Mouse (Mus musculus) limb, embryonic 14.5 days (tissue): ENCODE measurements around the gene Dtnb. TPM values are rescaled to one million over a fixed set of nuclear protein-coding genes. Genes with fewer than 3 reads are reported as not detected.
"Not testable (repeated sequence)": the region's sequence is repeated elsewhere in the genome, so short reads cannot be mapped to it uniquely, and the experiment has no call there.

Source experiments
- ATAC-seq: fragments of 200-750 bp; cut with Nextera tagmentation; 2 replicates; pipeline ENCODE4 v1.8.0; 2017; ENCODE audit warnings: low read depth, moderate number of reproducible peaks, moderate TSS enrichment; ENCODE audit not compliant: low FRiP score
- DNase-seq: peaks from one replicate; pipeline ENCODE4 v3.0.0-alpha.2; 2015; ENCODE audit warnings: low spot score
- H3K27ac ChIP-seq: fragments of 300-500 bp; sonication (generic); replicated peaks from 2 replicates; pipeline ENCODE4 v1.5.1; 2014; ENCODE audit warnings: low read depth, mild to moderate bottlenecking, low read length, moderate library complexity, mixed read lengths
- H3K27me3 ChIP-seq: fragments of 300-500 bp; sonication (generic); 2 replicates; pipeline ENCODE4 v1.6.1; 2014; ENCODE audit warnings: low read length, mixed read lengths; ENCODE audit not compliant: control insufficient read depth, insufficient read depth
- H3K36me3 ChIP-seq: fragments of 300-500 bp; sonication (generic); 2 replicates; pipeline ENCODE4 v1.6.1; 2014; ENCODE audit warnings: mild to moderate bottlenecking, low read length, moderate library complexity, mixed read lengths; ENCODE audit not compliant: control insufficient read depth, insufficient read depth
- H3K4me1 ChIP-seq: fragments of 300-500 bp; sonication (generic); 2 replicates; pipeline ENCODE4 v1.6.1; 2014; ENCODE audit warnings: antibody characterized with exemption, low read length, mixed read lengths; ENCODE audit not compliant: control insufficient read depth, insufficient read depth
- H3K4me2 ChIP-seq: fragments of 300-500 bp; sonication (generic); replicated peaks from 2 replicates; pipeline ENCODE4 v1.6.1; 2014; ENCODE audit warnings: low read depth, mild to moderate bottlenecking, low read length, moderate library complexity; ENCODE audit not compliant: severe bottlenecking
- H3K4me3 ChIP-seq: fragments of 300-500 bp; sonication (generic); replicated peaks from 2 replicates; pipeline ENCODE4 v1.5.1; 2014; ENCODE audit warnings: low read length
- H3K9ac ChIP-seq: fragments of 300-500 bp; sonication (generic); 2 replicates; pipeline ENCODE4 v1.6.1; 2014; ENCODE audit warnings: mild to moderate bottlenecking, low read depth, low read length, moderate library complexity; ENCODE audit not compliant: severe bottlenecking
- H3K9me3 ChIP-seq: fragments of 300-500 bp; sonication (generic); 2 replicates; pipeline ENCODE4 v1.6.1; 2016; ENCODE audit warnings: low read length; ENCODE audit not compliant: control insufficient read depth
- POLR2A ChIP-seq: fragments of 200-500 bp; IDR thresholded peaks from 2 replicates; pipeline ENCODE4 v1.8.0; 2012; ENCODE audit warnings: inconsistent platforms, mild to moderate bottlenecking, moderate library complexity, borderline replicate concordance; ENCODE audit not compliant: insufficient read depth, insufficient read length; ENCODE audit errors: extremely low read depth
- WGBS: fragments of 180-500 bp; shearing (Covaris S2); extraction: QIAGEN DNeasy Blood & Tissue Kit; methylation state at CpG from one replicate; pipeline ENCODE4 v1.1.7; 2014; 5-methylcytosine and 5-hydroxymethylcytosine counted together
- polyA plus RNA-seq, 2 experiments: library from polyadenylated mRNA; depleted of rRNA in 1 of 2; stranded (reverse) in 1 of 2; unstranded in 1 of 2; fragments of >200 nt; fragmentation: Nextera tagmentation in 1 of 2; extraction: Ambion mirVana in 1 of 2; gene quantifications; 2 replicates each; pipeline versions ENCODE4 v1.2.1 to v1.2.3; 2012 to 2014

Dtnb gene
- polyA plus RNA-seq (2012; rRNA removed) (46.5 and 55.7 TPM in 2 replicates), polyA plus RNA-seq (2014; fragmentation: Nextera tagmentation; extraction: Ambion mirVana) (32.3 and 45.6 TPM in 2 replicates)

DNA sequence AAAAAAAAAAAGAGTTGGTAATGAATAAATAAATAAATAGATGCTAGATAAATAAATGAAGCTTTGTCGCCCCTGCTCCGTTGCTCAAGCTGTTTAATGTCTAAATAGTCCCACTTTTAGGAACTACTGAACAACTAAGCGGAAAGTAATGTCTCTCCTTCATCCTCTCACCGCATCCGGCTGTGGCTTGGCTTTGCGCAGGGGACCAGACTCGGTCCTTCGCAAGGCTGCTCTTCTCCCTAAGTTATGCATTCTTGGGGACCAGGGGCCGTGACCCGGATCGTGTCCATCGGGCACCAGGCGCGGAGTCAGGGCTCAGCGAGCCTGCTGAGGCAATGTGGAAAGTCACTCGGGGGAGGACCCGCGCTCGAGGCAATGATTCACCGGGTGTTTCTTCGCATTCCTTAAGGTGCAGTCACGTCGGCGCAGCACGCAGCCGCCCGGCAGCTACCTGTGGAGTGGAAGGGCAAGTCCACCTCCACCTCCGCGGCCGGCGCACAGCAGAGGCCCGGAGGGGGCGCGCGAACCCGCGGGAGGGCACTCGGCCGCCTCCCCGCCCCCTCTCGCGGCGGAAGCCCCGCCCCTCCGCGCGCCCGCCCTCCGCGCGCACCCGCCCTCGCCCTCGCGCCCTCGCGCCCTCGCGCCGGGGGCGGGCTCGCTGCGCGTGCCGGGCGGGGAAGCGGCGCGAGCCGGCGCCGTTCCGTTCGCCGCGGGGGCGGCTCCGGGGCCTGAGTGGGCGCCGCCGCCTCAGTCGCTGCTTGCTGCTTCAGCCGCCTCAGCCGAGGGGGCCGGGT is at the start of gene Dtnb:
Dtnb (plus strand) TSS at position 595 of the 794 bp plus-strand sequence.
- 3% methylated on average over 24 of the region's 85 CpGs for WGBS
- H3K9ac ChIP-seq: peak within 1 kb of the TSS; percentile 93
- H3K27me3 ChIP-seq: no peaks in the 10 kb centered on the region
- no peaks in the 10 kb centered on the region for H3K9me3 ChIP-seq
- TF ChIP-seq POLR2A: no peak; the same call in 1 of the 2 replicates
- H3K4me2 ChIP-seq: peak within 1 kb of the TSS; percentile 75
- peak within 1 kb of the TSS; percentile 88 for H3K27ac ChIP-seq
- DNase-seq (peak; percentile 38), ATAC-seq (peak; percentile 88)
- peak within 1 kb of the TSS; percentile 91 for H3K4me3 ChIP-seq
- H3K4me1 ChIP-seq: peaks cover 9% of the 10 kb centered on the region
- H3K36me3 ChIP-seq: no peaks in the 10 kb centered on the region

DNA sequence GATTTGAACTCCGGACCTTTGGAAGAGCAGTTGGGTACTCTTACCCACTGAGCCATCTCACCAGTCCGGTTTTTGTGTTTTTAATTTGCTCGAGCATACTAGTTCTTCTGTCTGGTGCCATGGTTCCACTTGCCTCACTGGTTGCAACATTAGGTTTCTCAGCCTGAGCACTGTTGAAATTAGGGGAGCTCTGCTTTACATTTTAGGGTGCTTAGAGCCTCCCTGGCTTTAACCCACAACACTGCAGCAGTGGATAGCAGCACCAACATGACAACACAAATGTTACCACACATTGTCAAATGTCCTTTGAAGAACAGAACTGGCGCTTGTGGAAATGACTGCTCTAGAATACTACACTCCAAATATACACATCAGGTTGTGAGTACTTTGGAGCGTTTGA is 46.6 kb upstream of the Dtnb start:
- Histone ChIP-seq H3K27me3 (no peaks in the 10 kb centered on the region), H3K9me3 (no peaks in the 10 kb centered on the region), H3K4me1 (no peaks in the 10 kb centered on the region), H3K4me3 (no peak overlapping the region), H3K27ac (no peak overlapping the region), H3K4me2 (no peak overlapping the region), H3K36me3 (no peaks in the 10 kb centered on the region), H3K9ac (no peak overlapping the region)
- ATAC-seq: no peak
- no peak for DNase-seq
- TF ChIP-seq POLR2A: no peak
- WGBS: 92% methylated on average over 5 of the region's 5 CpGs

DNA sequence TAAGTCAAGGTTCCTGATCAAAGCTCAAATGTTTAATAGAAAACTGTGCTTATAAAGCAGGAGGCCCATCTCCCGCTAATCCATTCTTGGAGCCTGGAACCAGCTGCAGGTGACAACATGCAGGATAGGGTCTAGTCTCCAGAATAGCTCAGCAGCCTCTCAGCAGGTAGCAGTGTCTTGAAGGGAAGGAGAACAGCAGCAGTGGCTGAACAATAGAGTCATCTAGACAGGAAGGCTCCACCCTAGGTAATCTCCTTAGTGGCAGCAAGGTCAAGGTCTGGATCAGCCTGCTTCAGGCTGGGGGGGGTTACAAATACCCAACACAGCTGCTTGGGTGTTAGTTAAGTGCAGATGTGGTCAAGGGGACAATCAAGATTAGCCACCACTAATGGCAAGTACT is 36.7 kb upstream of the Dtnb start:
- ATAC-seq, H3K9ac ChIP-seq, H3K4me1 ChIP-seq, H3K9me3 ChIP-seq, H3K4me2 ChIP-seq, DNase-seq, H3K36me3 ChIP-seq, H3K4me3 ChIP-seq, H3K27ac ChIP-seq, H3K27me3 ChIP-seq: not testable (repeated sequence)
- WGBS: 94% methylated on average over 1 of the region's 1 CpGs

DNA sequence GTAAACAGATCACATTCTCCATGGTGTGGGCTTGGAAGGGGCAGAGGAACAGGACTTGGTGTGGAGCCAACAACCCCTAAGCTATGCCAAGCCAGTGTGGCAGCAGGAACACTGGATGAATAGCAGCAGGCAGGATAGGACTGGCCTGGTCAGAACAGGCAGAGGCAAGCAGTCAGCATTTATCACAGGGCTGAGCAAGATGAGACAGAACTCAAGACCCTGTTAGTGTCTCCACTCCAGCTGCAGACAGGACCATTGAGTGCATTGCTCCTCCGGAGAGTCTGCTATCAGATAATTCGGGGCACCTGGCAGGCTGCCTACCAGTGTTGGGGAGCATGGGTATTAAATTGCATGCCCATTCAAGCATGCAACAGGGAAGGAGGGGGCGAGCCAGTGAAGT is 34.6 kb upstream of the Dtnb start:
- 57% methylated on average over 3 of the region's 3 CpGs for WGBS
- H3K9me3 ChIP-seq: no peaks in the 10 kb centered on the region
- no peak overlapping the region for H3K27ac ChIP-seq
- ATAC-seq (peak; percentile 19; the same call in 1 of the 2 replicates), DNase-seq (peak; percentile 8)
- H3K4me1 ChIP-seq: no peaks in the 10 kb centered on the region
- TF ChIP-seq POLR2A: no peak
- no peak overlapping the region for H3K9ac ChIP-seq
- H3K36me3 ChIP-seq: no peaks in the 10 kb centered on the region
- no peak overlapping the region for H3K4me2 ChIP-seq
- no peak overlapping the region for H3K4me3 ChIP-seq
- no peaks in the 10 kb centered on the region for H3K27me3 ChIP-seq

DNA sequence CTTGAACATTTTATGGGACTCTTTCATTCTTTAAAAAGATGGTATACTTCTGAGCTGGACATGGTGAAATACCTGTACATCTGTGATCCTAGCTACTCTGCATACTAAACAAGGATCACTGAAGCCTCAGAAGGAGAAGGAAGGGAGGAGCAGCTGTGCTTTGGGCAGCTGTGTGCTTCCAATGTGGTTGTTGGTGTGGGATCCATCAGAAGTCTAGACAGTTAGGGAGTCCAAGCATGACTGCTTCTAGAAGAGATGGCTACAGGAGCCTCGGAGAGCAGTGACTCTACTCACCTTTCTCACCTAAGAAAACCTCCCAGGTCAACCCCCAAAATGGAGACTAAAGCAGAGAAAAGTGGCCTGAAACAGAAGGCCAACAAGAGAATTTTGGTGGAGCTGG is 34.1 kb upstream of the Dtnb start:
- no peak overlapping the region for H3K4me3 ChIP-seq

More for the DNA sequence above, 34.1 kb upstream of the Dtnb start:
- H3K27ac ChIP-seq: no peak overlapping the region
- DNase-seq: no peak
- no peaks in the 10 kb centered on the region for H3K36me3 ChIP-seq
- H3K27me3 ChIP-seq: no peaks in the 10 kb centered on the region
- ATAC-seq: no peak
- H3K4me2 ChIP-seq: no peak overlapping the region
- no peaks in the 10 kb centered on the region for H3K9me3 ChIP-seq
- no peak overlapping the region for H3K9ac ChIP-seq
- WGBS: 80% methylated on average over 1 of the region's 1 CpGs
- TF ChIP-seq POLR2A: no peak
- H3K4me1 ChIP-seq: no peaks in the 10 kb centered on the region
